Mouse (Mus musculus) midbrain, embryonic 13.5 days (tissue): ENCODE data around the gene Mterf4. TPM values are rescaled to one million over a fixed set of nuclear protein-coding genes. Genes with fewer than 3 reads are reported as not detected.

Source experiments
- ATAC-seq: fragments of 200-750 bp; cut with Nextera tagmentation; 2 replicates; pipeline ENCODE4 v1.8.0; 2017; ENCODE audit warnings: mild to moderate bottlenecking, moderate TSS enrichment, moderate library complexity
- H3K27ac ChIP-seq: fragments of 300-500 bp; sonication (generic); 2 replicates; pipeline ENCODE4 v1.5.1; 2015; ENCODE audit warnings: inconsistent platforms, mild to moderate bottlenecking, moderate library complexity
- H3K27me3 ChIP-seq: fragments of 300-500 bp; sonication (generic); 2 replicates; pipeline ENCODE4 v1.6.1; 2015; ENCODE audit warnings: mild to moderate bottlenecking, inconsistent platforms
- H3K36me3 ChIP-seq: fragments of 300-500 bp; sonication (generic); 2 replicates; pipeline ENCODE4 v1.6.1; 2015; ENCODE audit warnings: mild to moderate bottlenecking, inconsistent platforms
- H3K4me1 ChIP-seq: fragments of 300-500 bp; sonication (generic); replicated peaks from 2 replicates; pipeline ENCODE4 v1.6.1; 2015; ENCODE audit warnings: inconsistent platforms
- H3K4me2 ChIP-seq: fragments of 300-500 bp; sonication (generic); replicated peaks from 2 replicates; pipeline ENCODE4 v1.6.1; 2015; ENCODE audit warnings: moderate library complexity, mild to moderate bottlenecking, inconsistent platforms
- H3K4me3 ChIP-seq: fragments of 300-500 bp; sonication (generic); replicated peaks from 2 replicates; pipeline ENCODE4 v1.5.1; 2015; ENCODE audit warnings: mild to moderate bottlenecking, inconsistent platforms
- H3K9ac ChIP-seq: fragments of 300-500 bp; sonication (generic); replicated peaks from 2 replicates; pipeline ENCODE4 v1.6.1; 2015; ENCODE audit warnings: mild to moderate bottlenecking, inconsistent platforms
- H3K9me3 ChIP-seq: fragments of 300-500 bp; sonication (generic); 2 replicates; pipeline ENCODE4 v1.6.1; 2016; ENCODE audit warnings: mild to moderate bottlenecking, inconsistent platforms
- WGBS: fragments of 180-500 bp; shearing (Covaris S2); methylation state at CpG from one replicate; pipeline ENCODE4 v1.1.7; 2015; 5-methylcytosine and 5-hydroxymethylcytosine counted together
- polyA plus RNA-seq: library from polyadenylated mRNA; unstranded; fragments of >200 nt; fragmentation: Nextera tagmentation; extraction: Ambion mirVana; gene quantifications from 2 replicates; pipeline ENCODE4 v1.2.1, GENCODE M21; 2015

The Mterf4 gene
- polyA plus RNA-seq, 1 experiment from 2014 or later, result 37.9 TPM

GRCm38 (mm10) chr1:93292006-93292405 is 13.7 kb downstream of the Mterf4 start:
- no peaks in the 10 kb centered on the region for H3K4me1 ChIP-seq
- no peak for ATAC-seq
- H3K9ac ChIP-seq, result no peak overlapping the region
- no peak overlapping the region for H3K27ac ChIP-seq
- no peak overlapping the region for H3K4me2 ChIP-seq
- no peak overlapping the region for H3K4me3 ChIP-seq
- no peaks in the 10 kb centered on the region for H3K27me3 ChIP-seq
- peaks cover 15% of the 10 kb centered on the region for H3K36me3 ChIP-seq
- no peaks in the 10 kb centered on the region for H3K9me3 ChIP-seq
- WGBS, result 85% methylated on average over 8 of the region's 8 CpGs

- no peaks in the 10 kb centered on the region for H3K27me3 ChIP-seq
- H3K4me3 ChIP-seq, result no peak overlapping the region
- H3K9ac ChIP-seq, result no peak overlapping the region
- 94% methylated on average over 1 of the region's 1 CpGs for WGBS
- ATAC-seq, result no peak
- H3K4me2 ChIP-seq, result no peak overlapping the region
- H3K4me1 ChIP-seq, result no peaks in the 10 kb centered on the region
- H3K36me3 ChIP-seq, result peaks cover 11% of the 10 kb centered on the region
- H3K27ac ChIP-seq, result no peak overlapping the region
- H3K9me3 ChIP-seq, result no peaks in the 10 kb centered on the region
Measured at GRCm38 (mm10) chr1:93291591-93291990, 14.1 kb downstream of the Mterf4 start.

GRCm38 (mm10) chr1:93290956-93291355 is 14.8 kb downstream of the Mterf4 start:
- Histone ChIP-seq H3K4me2 (no peak overlapping the region), H3K36me3 (peaks cover 5% of the 10 kb centered on the region), H3K4me3 (no peak overlapping the region), H3K27ac (no peak overlapping the region), H3K4me1 (no peaks in the 10 kb centered on the region), H3K27me3 (no peaks in the 10 kb centered on the region), H3K9me3 (no peaks in the 10 kb centered on the region), H3K9ac (no peak overlapping the region)
- ATAC-seq, result no peak
- WGBS, result 93% methylated on average over 4 of the region's 4 CpGs

GRCm38 (mm10) chr1:93289678-93290214 is 16.0 kb downstream of the Mterf4 start:
- 71% methylated on average over 3 of the region's 3 CpGs for WGBS
- no peak for ATAC-seq
- no peak overlapping the region for H3K27ac ChIP-seq

GRCm38 (mm10) chr1:93277041-93277440 is 28.7 kb downstream of the Mterf4 start:
- WGBS, result 81% methylated on average over 7 of the region's 7 CpGs
- H3K9me3 ChIP-seq, result no peaks in the 10 kb centered on the region
- no peak overlapping the region for H3K9ac ChIP-seq
- no peak for ATAC-seq
- no peak overlapping the region for H3K4me3 ChIP-seq
- H3K27me3 ChIP-seq, result no peaks in the 10 kb centered on the region
- H3K36me3 ChIP-seq, result no peaks in the 10 kb centered on the region
- H3K4me1 ChIP-seq, result peaks cover 4% of the 10 kb centered on the region; the same call in 1 of the 2 replicates
- no peak overlapping the region for H3K4me2 ChIP-seq
- no peak overlapping the region for H3K27ac ChIP-seq

More at GRCm38 (mm10) chr1:93289678-93290214, 16.0 kb downstream of the Mterf4 start:
- Histone ChIP-seq H3K36me3 (no peaks in the 10 kb centered on the region), H3K4me3 (no peak overlapping the region), H3K4me1 (no peaks in the 10 kb centered on the region), H3K9me3 (no peaks in the 10 kb centered on the region), H3K9ac (no peak overlapping the region), H3K27me3 (no peaks in the 10 kb centered on the region), H3K4me2 (no peak overlapping the region)

GRCm38 (mm10) chr1:93275561-93275960 is 30.2 kb downstream of the Mterf4 start:
- Histone ChIP-seq H3K4me3 (no peak overlapping the region), H3K9me3 (no peaks in the 10 kb centered on the region), H3K4me1 (peaks cover 4% of the 10 kb centered on the region; the same call in 1 of the 2 replicates), H3K4me2 (no peak overlapping the region), H3K27me3 (no peaks in the 10 kb centered on the region), H3K36me3 (no peaks in the 10 kb centered on the region), H3K9ac (no peak overlapping the region), H3K27ac (no peak overlapping the region)
- WGBS, result 78% methylated on average over 6 of the region's 6 CpGs
- ATAC-seq, result no peak

GRCm38 (mm10) chr1:93272409-93272821 is 33.3 kb downstream of the Mterf4 start:
- peak overlapping the region; percentile 23 for H3K4me3 ChIP-seq
- peak; percentile 67; the same call in 1 of the 2 replicates for ATAC-seq
- peak overlapping the region; percentile 47 for H3K4me2 ChIP-seq
- 3% methylated on average over 16 of the region's 16 CpGs for WGBS
- no peaks in the 10 kb centered on the region for H3K9me3 ChIP-seq
- no peak overlapping the region for H3K27ac ChIP-seq
- no peaks in the 10 kb centered on the region for H3K27me3 ChIP-seq
- H3K36me3 ChIP-seq, result no peaks in the 10 kb centered on the region
- no peak overlapping the region; the same call in 1 of the 2 replicates for H3K9ac ChIP-seq
- peaks cover 4% of the 10 kb centered on the region; the same call in 1 of the 2 replicates for H3K4me1 ChIP-seq

GRCm38 (mm10) chr1:93271751-93272150 is 34.0 kb downstream of the Mterf4 start:
- no peak overlapping the region for H3K9ac ChIP-seq
- H3K27me3 ChIP-seq, result no peaks in the 10 kb centered on the region
- no peak overlapping the region for H3K4me3 ChIP-seq
- no peak for ATAC-seq
- H3K9me3 ChIP-seq, result no peaks in the 10 kb centered on the region
- peaks cover 4% of the 10 kb centered on the region; the same call in 1 of the 2 replicates for H3K4me1 ChIP-seq
- H3K27ac ChIP-seq, result no peak overlapping the region
- WGBS, result 79% methylated on average over 6 of the region's 6 CpGs
- no peak overlapping the region for H3K4me2 ChIP-seq
- H3K36me3 ChIP-seq, result no peaks in the 10 kb centered on the region

- no peak for ATAC-seq
- Histone ChIP-seq H3K9me3 (no peaks in the 10 kb centered on the region), H3K4me3 (no peak overlapping the region), H3K27me3 (no peaks in the 10 kb centered on the region), H3K36me3 (no peaks in the 10 kb centered on the region), H3K9ac (no peak overlapping the region), H3K4me2 (no peak overlapping the region), H3K4me1 (peaks cover 4% of the 10 kb centered on the region; the same call in 1 of the 2 replicates), H3K27ac (no peak overlapping the region)
- 67% methylated on average over 3 of the region's 3 CpGs for WGBS
Measured at GRCm38 (mm10) chr1:93270516-93271240, 35.0 kb downstream of the Mterf4 start.

GRCm38 (mm10) chr1:93268246-93268645 is 37.5 kb downstream of the Mterf4 start:
- H3K36me3 ChIP-seq, result no peaks in the 10 kb centered on the region
- no peak overlapping the region for H3K4me2 ChIP-seq
- no peak overlapping the region for H3K27ac ChIP-seq
- no peaks in the 10 kb centered on the region for H3K9me3 ChIP-seq
- no peak overlapping the region for H3K4me3 ChIP-seq
- 82% methylated on average over 2 of the region's 2 CpGs for WGBS
- peaks cover 4% of the 10 kb centered on the region; the same call in 1 of the 2 replicates for H3K4me1 ChIP-seq
- no peak for ATAC-seq
- no peaks in the 10 kb centered on the region for H3K27me3 ChIP-seq
- H3K9ac ChIP-seq, result no peak overlapping the region

- H3K9ac ChIP-seq, result no peak overlapping the region
- H3K36me3 ChIP-seq, result no peaks in the 10 kb centered on the region
- WGBS, result 55% methylated on average over 3 of the region's 3 CpGs
- H3K4me2 ChIP-seq, result no peak overlapping the region
- ATAC-seq, result no peak
- H3K27me3 ChIP-seq, result no peaks in the 10 kb centered on the region
- no peak overlapping the region for H3K27ac ChIP-seq
- no peaks in the 10 kb centered on the region for H3K9me3 ChIP-seq
- H3K4me1 ChIP-seq, result peaks cover under 1% of the 10 kb centered on the region; the same call in 1 of the 2 replicates
- H3K4me3 ChIP-seq, result no peak overlapping the region
Measured at GRCm38 (mm10) chr1:93267207-93267606, 38.5 kb downstream of the Mterf4 start.

- Histone ChIP-seq H3K4me3 (no peak overlapping the region), H3K9ac (no peak overlapping the region), H3K4me1 (no peaks in the 10 kb centered on the region), H3K4me2 (no peak overlapping the region), H3K27me3 (no peaks in the 10 kb centered on the region), H3K36me3 (no peaks in the 10 kb centered on the region), H3K27ac (no peak overlapping the region), H3K9me3 (no peaks in the 10 kb centered on the region)
- 93% methylated on average over 1 of the region's 1 CpGs for WGBS
- no peak for ATAC-seq
Measured at GRCm38 (mm10) chr1:93257560-93257959, 48.2 kb downstream of the Mterf4 start.
